In genomic region chr13:34343719-34344375, GRCm38 (mm10) we compare ENCODE assay signal across 8 mouse cellular contexts. TPM values are rescaled to one million over a fixed set of nuclear protein-coding genes. Genes with fewer than 3 reads are reported as not detected.
DNase-seq lines count a peak whose midpoint lies in the region; ATAC-seq and TF ChIP-seq lines count a peak whose summit lies in the region.

No protein-coding gene starts in this region.

- no peak for TF ChIP-seq CTCF in thymus, adult 2 months (IDR thresholded peaks at IDR 0.05; ENCODE audit: borderline replicate concordance, control insufficient read depth, extremely low read depth, insufficient read depth, low read length, poor library complexity)
- TF ChIP-seq CTCF in kidney, postnatal 0 days (IDR thresholded peaks at IDR 0.05; ENCODE audit: low read depth) = no peak

- H3K4me2 ChIP-seq in kidney, postnatal 0 days (ENCODE audit: low read length) = peak overlapping the region; percentile 90
- H3K4me2 ChIP-seq in liver, embryonic 16.5 days (ENCODE audit: low read depth, low read length) = peak overlapping the region; percentile 89

- 8% methylated on average over 31 of the region's 31 CpGs for WGBS in thymus, adult 2 months
- 4% methylated on average over 31 of the region's 31 CpGs for WGBS in kidney, postnatal 0 days
- 1% methylated on average over 31 of the region's 31 CpGs for WGBS in liver, embryonic 16.5 days (ENCODE audit: insufficient replicate concordance)

- ATAC-seq in kidney, postnatal 0 days (replicated peaks; ENCODE audit: low FRiP score, low read depth) = peak; percentile 14; the same call in 1 of the 2 replicates
- ATAC-seq in liver, embryonic 16.5 days (ENCODE audit: low read depth) = no peak

- peak overlapping the region; percentile 81 for H3K9ac ChIP-seq in kidney, postnatal 0 days (ENCODE audit: low read depth, low read length)
- peak overlapping the region; percentile 98 for H3K9ac ChIP-seq in liver, embryonic 16.5 days (ENCODE audit: low read depth, low read length)

- peak overlapping the region; percentile 63 for H3K4me3 ChIP-seq in thymus, adult 2 months (ENCODE audit: control insufficient read depth, insufficient read depth, low read length)
- H3K4me3 ChIP-seq in kidney, postnatal 0 days (replicated peaks; ENCODE audit: low read depth, low read length) = peak overlapping the region; percentile 78
- H3K4me3 ChIP-seq in liver, embryonic 16.5 days (ENCODE audit: low read depth, low read length) = peak overlapping the region; percentile 94

- no peak for TF ChIP-seq POLR2A in thymus, adult 2 months (IDR thresholded peaks at IDR 0.05; ENCODE audit: control insufficient read depth, extremely low read depth, insufficient read depth, low read length, poor library complexity)

- H3K27me3 ChIP-seq in thymus, adult 2 months (ENCODE audit: control insufficient read depth, insufficient read depth, low read length) = no peaks in the 10 kb centered on the region; the same call in 1 of the 2 replicates
- no peaks in the 10 kb centered on the region for H3K27me3 ChIP-seq in kidney, postnatal 0 days (ENCODE audit: insufficient read depth, low read length)
- H3K27me3 ChIP-seq in liver, embryonic 16.5 days (ENCODE audit: control insufficient read depth, insufficient read depth, low read depth, low read length) = no peaks in the 10 kb centered on the region; the same call in 1 of the 2 replicates

- H3K36me3 ChIP-seq in thymus, adult 2 months (ENCODE audit: control insufficient read depth, insufficient read depth, low read length) = no peaks in the 10 kb centered on the region
- no peaks in the 10 kb centered on the region for H3K36me3 ChIP-seq in kidney, postnatal 0 days (ENCODE audit: insufficient read depth, low read length)
- H3K36me3 ChIP-seq in liver, embryonic 16.5 days (ENCODE audit: control insufficient read depth, insufficient read depth) = peaks cover 14% of the 10 kb centered on the region

- no peaks in the 10 kb centered on the region for H3K9me3 ChIP-seq in kidney, postnatal 0 days (replicated peaks; ENCODE audit: low read length)
- H3K9me3 ChIP-seq in liver, embryonic 16.5 days (replicated peaks; ENCODE audit: control insufficient read depth, low read length) = no peaks in the 10 kb centered on the region

- peaks cover 10% of the 10 kb centered on the region for H3K4me1 ChIP-seq in thymus, adult 2 months (replicated peaks; ENCODE audit: control insufficient read depth, insufficient read depth, low read length)
- H3K4me1 ChIP-seq in kidney, postnatal 0 days (replicated peaks; ENCODE audit: insufficient read depth, low read length) = peaks cover 16% of the 10 kb centered on the region
- peaks cover 52% of the 10 kb centered on the region for H3K4me1 ChIP-seq in liver, embryonic 16.5 days (ENCODE audit: control insufficient read depth, low read depth, low read length)

- DNase-seq in thymus, adult 2 months = peak; percentile 10
- no peak for DNase-seq in thymus, postnatal 25 days
- peak; percentile 19 to 55 for DNase-seq in cerebellum, postnatal 14 days
- DNase-seq in frontal cortex, postnatal 14 days (ENCODE audit: low spot score in 2 of 2) = peak; percentile 24 to 37
- peak; percentile 16 for DNase-seq in kidney, postnatal 0 days (ENCODE audit: low spot score)
- DNase-seq in retina, embryonic 14.5 days (ENCODE audit: low spot score) = peak; percentile 27
- no peak for DNase-seq in MN1 (ENCODE audit: low spot score)

- H3K27ac ChIP-seq in thymus, adult 2 months (ENCODE audit: control insufficient read depth, insufficient read depth, low read length) = no peak overlapping the region
- no peak overlapping the region for H3K27ac ChIP-seq in kidney, postnatal 0 days
- H3K27ac ChIP-seq in liver, embryonic 16.5 days (ENCODE audit: low read length) = peak overlapping the region; percentile 85

RNA-seq across cellular contexts. Expression of gene Slc22a23, which starts 1.1 kb away (rescaled TPM):
- 9.4 and 12.7 TPM in 2 replicates for polyA plus RNA-seq in thymus, adult 2 months (2012; rRNA removed)
- polyA plus RNA-seq in kidney, postnatal 0 days (2015; fragmentation: Nextera tagmentation; extraction: Ambion mirVana) = 4.3 TPM in 2 replicates
- 6.7 and 8.2 TPM in 2 replicates for polyA plus RNA-seq in liver, embryonic 16.5 days (2015; fragmentation: Nextera tagmentation; extraction: Ambion mirVana)

Comparison
In these comparisons a context has a peak if more than half of its experiments do, and no peak if none do; other contexts are left out.
1. DNase-seq: peak in thymus, adult 2 months (single experiment), cerebellum, postnatal 14 days (2 of 2), frontal cortex, postnatal 14 days (2 of 2), kidney, postnatal 0 days (single experiment) and retina, embryonic 14.5 days (single experiment); none in thymus, postnatal 25 days (single experiment) and MN1 (single experiment).
2. Peak in every context shown above with its lines, with median percentiles within 50 percentile points of each other: H3K4me3 ChIP-seq.